Mouse (Mus musculus) kidney, adult 11 months (tissue): ENCODE results near the gene Elovl5.

Source experiments
- DNase-seq: peaks from one replicate; pipeline ENCODE4 v3.0.0; 2022

Elovl5 gene

DNA sequence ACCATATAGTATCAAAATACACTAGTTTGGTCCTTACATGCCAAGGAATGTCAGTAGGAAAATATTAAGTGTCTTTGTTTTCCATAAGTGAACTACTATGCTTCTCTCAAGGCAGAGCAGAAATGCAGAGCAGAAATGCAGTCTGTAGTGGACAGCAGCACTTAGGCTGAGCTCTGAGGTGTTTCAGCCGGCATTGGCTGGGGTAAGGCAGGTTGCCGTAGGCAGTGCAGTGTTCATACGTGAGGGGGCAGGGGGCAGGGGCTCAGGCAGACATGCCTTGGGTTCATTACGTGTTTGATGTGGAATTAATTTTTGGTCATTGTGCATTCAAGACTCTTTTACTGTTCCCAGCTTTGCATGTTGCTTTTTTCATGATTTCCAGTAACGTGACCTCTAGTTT, 12.1 kb downstream of the Elovl5 start:
- no peak for DNase-seq

DNA sequence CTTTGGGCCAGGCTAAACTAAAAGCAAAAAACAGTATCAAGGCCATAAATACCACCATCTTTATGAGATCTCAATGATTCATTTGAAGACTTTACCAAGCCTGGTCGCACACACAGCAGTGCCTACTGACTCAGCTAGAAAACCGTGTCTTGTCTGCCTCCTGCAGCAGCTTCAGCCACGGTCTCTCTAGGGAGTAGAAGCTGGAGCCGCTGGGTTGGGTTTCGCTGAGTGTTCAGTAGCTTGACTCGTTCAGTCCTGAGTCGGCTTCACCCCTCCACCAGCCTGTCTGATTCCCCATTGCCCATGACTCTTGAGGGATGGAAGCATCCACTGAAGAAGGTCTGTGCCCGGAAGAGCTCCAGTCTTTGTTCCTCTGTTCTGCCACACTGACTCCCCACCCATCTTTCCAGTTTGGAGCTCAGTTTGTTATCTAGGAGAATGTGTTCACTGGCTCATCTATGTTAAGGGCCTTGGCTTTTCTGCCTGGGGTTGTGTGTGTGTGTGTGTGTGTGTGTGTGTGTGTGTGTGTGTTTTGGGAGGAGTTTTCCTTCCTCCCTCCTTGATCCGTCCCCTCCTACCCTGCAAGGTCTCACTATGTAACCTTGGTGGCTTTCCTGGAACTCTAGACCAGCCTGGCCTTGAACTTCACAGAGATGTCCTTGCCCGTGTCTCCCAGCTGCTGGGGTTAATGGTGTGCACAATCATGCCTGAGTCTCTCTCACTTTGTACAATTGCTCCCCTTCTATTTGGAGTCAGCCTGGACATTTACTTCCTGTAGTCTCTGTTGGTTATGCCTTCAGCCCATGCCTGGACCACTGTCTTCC, 13.1 kb downstream of the Elovl5 start:
- DNase-seq: no peak

DNA sequence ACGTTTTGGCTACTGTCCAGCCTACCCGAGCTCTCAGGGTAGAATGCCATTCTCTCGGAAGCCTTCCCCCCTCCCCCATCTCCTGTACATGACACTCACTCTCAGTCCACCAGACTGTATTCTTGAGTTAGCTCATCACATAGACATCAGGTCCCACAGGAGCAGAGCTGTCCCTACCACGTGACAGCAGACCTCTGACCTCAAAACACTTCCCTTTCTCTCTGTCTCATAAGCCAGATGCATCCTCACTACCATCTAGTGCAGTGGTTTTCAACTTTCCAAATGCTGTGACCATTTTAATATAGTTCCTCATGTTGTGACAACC, 13.7 kb downstream of the Elovl5 start:
- DNase-seq: no peak

DNA sequence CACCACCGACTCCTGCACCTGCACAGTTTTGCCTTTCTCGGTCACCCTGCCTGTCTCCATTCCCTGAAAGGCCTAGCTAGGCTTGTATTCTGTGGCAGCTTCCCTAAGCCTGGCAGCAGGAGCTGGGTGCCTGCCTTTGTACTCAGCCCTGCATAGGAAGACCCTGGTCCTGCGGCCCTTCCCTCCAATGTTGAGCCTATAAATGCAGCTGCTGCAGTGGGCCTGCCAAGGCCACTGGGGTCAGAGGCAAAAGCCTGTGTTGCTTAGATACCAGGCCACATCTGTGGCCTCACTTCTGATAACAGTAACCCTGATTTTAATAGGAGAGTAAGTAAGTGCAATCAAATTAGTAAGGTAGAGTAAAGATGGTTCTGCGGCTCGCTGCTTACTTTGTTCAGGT, 14.6 kb downstream of the Elovl5 start:
- DNase-seq: no peak

DNA sequence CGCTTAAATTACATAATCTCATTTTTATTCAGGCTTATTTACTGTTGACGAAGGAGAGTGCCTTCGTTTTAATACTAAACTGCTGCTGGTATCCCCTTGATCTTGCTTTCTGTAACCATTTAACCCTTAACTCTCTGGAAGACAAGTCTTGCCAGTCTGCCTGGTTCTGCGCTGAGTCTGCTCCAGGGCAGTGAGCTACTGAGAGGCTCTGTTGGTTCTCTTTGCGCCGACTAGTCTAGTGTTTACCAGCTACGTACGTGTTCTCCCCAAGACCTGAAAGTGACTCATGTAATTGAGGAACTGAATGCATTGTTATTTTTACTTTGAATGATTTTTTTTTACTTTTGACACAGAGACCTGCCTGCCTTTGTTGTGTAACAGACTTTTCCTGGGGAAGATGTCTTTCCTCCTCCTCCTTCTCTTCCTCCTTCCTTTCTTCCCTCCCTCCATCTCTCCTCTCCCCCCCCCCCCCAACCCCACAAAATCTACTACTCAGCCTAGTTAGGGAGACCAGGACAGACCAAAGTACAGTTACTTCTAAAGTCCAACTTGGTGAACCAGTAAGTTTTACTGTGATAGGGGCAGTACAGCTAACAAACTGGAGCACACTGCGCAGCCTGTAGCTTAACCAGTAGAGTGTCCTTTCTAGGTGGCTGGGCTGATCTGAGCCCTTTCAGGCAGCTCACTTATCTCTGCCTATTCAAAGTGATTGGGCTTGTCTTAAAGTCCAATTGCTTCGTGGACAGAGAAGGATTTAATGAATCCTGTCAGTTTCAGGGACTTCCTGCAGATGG, 18.9 kb downstream of the Elovl5 start:
- DNase-seq: peak; percentile 78

DNA sequence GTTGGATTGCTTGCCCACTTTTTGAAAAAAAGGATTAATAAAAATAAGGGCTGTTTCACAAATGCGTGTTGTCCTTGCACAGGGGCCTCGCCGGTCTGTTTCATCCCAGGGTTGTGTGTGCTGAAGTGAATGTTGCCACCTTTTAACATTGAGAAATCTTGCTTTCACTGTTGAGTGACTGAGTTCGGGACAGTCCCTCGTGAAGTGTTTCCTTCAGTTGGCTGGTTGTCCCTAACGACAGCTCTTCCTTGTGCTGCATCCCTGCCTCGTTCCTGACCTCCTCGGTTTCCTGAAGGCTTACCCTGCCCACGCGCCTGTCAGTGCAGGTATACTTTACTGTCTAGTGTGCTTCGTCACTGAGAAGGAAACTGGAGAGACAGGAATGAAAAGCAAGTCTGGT, 20.7 kb downstream of the Elovl5 start:
- no peak for DNase-seq

DNA sequence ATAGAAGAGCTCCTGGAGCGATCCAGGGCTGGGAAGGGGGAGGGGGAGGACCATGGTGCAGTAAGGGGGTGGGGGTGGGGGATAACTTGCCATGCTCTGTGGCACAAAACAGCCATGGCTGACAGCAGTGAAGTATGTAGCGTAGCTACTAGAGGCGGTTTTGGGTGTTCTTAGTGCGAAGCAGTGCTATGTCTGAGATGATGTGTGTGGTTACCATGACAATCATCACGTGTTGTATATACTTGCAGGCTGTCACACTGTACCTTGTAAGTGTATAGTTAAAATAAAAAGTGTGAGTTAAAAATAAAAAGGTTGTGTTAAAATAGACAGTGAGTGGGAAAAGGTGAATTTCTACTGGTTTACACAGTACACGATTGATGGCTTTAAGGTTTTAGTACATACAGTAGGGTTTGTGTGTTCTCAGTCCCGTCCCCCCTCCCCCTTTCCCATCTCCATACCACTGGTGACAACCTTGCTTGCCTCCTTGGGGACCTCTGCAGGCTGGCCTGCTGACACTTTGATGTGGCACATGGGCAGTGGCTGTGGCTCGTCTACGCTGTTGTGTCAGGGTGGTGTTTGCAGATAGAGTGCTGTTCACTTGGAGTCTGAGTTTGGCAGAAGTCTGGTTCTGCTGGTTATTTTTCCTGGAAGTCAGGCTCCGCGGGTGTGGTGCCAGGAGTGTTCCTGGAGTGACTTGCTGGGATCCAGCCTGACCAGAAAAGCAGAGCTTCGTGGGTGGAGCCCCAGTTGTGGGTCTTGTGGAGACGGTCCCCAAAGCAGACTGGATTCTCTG, 21.8 kb downstream of the Elovl5 start:
- DNase-seq: peak; percentile 42

DNA sequence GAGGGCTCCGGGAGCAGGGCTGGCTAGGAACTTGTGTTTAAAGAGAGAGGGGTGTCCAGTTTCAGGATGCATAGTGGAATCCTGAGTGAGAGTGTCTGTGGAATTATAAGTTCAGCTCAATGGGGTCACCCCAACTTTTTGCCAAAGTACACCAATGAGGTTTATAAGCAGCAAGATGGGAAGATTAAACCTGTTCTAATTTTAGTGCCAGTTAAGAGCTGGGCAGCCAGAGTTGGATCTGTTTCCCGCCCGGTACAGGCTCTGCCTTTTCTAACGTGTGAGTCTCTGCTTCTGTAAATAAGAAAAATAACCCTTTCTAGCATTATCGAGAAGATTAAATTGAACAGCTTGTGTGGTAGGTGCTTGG, 22.4 kb downstream of the Elovl5 start:
- no peak for DNase-seq

DNA sequence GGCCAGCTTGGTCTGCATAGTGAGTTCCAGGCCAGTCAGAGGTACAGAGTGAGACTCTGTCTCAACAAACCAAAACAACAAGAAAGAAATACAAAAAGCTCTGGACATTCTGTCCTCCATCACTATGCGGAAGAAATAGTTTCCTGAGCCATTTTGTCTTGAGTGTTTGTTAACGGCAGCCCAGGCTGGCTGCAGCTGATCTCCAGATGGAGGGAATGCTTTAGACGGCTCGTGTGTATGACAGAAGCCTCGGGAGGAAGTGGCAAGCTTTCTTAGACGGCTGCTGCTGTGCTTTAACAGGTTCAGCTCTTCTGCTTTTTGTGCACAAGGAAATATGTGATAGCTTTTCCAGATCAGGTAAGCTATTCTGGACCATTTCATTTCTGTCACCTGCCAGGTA, 23.9 kb downstream of the Elovl5 start:
- no peak for DNase-seq

DNA sequence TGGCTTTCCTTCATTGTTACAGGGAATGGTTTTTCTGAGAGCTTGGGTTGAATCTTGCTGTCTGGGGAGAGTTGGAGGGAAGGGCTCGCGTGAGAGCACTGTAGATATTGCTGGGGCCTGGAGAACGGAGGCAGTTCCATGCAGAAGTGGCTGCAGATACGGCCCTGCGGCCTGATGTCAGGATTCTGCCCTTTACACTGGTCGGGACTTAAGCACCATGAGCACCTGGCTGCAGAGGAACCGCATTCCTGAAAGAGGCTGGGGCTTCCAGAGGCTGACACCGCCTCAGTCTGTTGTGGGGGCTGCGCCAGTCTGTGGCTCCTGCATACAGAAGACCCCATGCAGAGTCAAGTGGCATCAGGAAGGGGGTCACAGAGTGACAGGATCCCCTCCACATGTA, 24.7 kb downstream of the Elovl5 start:
- DNase-seq: no peak

DNA sequence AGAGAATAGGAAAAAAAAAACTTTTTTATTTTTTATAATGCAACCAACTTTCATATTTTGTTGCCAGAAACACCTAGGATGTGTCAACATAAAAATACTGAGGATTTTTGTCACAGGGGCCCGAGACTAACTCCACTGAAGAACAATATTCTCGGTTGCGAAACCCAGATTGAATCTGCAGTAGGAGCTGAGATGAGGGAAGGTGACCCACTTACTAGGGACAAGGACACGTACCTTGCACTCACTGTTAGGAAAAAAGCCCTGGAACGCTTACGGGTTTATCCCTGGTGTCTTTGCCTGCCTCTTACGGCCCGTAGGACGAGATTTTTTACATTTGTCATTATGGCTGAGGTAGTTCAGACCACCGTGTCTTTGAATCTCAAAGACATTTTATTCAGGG, 25.2 kb downstream of the Elovl5 start:
- no peak for DNase-seq

DNA sequence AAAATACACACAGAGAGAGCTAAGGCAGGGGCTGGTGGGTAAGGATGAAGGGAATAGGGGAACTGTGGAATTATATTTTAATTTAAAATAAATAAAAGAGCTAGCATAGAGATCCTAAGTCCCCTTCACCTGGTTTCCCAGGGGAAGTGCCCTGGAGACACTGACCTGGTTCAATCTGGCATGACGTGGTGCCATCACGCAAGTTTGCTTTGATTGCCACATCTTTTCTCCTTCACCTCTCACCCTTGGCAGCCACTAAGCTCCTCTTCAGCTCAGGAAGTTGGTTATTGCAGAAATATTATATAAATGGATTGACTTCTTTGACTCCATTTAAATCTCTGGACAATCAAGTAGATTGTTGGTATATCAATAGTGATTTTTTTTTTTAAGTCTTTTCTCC, 26.2 kb downstream of the Elovl5 start:
- no peak for DNase-seq

DNA sequence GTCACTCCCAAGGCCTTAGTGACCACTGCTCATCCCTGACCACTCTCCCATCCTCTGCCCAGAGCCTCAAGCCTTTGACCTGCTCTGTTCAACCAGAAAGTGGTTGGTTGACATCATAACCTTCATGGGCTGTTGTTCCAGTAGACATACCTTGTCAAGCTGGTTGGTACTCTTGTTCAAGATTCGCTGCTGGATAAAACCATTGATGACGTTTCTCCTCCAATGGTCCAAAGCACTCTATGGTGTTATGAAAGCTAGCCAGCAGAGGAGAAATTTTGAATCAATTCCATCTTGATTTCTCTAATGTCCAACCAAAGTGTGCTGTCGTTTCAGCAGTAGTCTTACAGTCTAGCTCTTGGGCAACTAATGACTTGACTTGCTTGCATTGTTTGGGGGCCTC, 27.0 kb downstream of the Elovl5 start:
- DNase-seq: no peak

DNA sequence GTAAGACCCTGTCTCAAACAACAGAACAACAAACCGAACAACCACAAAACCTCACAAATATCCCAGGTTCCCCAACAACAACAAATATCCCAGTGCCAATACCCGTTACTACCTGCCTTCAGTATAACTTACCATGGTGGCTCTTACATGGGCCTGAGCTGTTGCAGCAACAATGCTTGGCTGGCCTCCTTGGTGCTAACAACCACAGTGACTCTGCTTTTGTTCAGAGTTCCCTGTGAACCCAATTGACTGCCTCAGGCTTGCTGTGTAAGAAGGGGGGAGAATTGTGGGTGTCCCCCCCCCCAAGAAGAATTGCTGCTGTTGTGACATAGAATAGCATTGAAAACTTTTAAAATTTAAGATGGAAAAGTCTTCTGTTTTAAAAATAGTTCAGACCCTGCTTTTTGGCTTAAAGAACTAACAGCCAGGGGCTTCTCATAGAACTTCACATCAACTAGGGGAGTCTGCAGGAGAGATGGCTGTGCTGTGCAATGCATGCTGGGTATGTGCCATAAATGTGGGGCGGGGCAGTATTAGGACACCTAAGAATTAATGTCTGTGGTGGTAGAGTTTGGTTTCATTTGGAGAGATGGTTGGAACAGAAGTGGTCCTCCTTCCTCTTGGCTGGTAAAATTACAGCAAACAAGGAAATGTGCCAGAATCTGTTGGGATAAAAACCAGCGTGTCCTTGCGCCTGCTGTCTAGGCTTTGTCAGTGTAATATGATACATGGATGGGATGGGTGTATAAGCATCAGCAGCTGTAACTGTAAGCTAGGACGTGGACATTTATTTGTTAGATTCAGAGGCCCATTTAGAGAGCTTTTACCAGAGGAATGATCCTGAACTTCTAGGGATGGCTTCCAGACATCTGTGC, 28.9 kb downstream of the Elovl5 start:
- no peak for DNase-seq

DNA sequence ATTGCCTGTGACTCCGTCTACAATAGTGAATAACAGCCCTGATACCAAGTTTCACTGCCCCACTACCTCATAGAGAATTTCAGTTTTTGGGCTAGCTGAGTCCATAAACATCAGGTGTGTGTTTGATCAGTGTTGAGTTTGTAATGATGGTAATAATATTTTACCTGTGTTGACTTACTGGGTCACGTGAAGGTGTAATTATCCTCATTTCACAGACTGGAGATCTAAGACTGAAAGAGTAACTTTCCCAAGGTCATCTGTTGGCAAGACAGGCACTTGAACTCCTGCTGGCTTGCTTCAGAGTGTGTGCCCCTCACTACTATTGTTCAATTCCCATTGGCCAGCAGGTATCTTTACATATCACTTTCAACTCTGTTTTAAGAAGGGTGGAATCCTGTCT, 31.1 kb downstream of the Elovl5 start:
- DNase-seq: no peak

DNA sequence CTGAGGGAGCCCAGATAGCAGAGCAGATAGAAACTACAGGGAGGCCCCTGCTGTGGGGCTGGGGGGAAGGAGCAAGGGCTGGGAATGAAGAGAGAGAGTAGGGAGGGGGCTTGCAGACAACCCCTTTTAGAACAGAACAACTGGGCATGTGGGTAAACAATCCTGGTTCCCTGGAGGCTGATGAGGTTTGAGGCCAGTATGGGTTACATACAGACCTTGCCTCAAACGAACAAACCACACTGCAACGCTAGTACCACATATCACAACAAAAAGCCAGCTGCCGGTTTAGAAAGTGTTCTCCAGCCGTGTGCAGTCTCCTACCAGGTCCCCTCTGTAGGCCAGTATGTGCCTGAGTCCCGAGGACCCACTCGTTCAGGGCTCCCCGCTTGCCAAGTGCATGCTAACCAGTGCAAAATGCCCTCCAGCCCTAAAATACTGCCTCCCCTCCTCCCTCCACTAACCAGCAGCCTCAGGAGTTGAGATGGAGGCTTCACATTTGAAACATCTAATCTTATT, 32.6 kb downstream of the Elovl5 start:
- no peak for DNase-seq

DNA sequence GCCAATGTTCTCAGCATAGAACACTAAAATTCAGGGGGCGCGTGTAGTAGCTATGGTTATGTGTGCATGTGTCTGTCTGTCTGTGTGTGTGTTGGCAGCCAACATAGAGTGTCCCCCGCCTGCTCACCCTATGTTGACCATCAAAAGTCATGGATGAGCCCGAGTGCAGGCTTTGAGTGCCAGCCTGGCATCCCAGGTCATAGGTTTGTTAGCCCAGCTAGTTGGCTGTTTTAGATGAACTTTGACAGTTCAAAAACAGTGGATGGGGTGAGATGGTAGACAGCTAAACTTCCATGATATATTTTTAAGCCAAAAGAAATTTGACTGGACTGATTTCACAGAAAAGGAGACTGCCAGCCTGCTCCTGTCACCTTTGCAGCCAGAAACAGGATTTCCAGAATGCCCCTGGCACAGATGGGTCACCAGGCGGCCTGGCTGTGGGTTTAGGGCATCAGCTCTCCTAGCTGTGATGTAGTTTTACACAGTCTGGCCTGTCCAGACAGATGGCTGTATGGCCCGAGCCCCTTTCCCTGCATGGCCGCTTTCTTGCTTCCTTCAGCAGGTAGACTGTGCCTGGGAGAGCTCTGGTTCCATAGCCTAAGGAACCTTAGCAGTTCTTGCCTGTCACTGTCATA, 33.8 kb downstream of the Elovl5 start:
- DNase-seq: no peak

DNA sequence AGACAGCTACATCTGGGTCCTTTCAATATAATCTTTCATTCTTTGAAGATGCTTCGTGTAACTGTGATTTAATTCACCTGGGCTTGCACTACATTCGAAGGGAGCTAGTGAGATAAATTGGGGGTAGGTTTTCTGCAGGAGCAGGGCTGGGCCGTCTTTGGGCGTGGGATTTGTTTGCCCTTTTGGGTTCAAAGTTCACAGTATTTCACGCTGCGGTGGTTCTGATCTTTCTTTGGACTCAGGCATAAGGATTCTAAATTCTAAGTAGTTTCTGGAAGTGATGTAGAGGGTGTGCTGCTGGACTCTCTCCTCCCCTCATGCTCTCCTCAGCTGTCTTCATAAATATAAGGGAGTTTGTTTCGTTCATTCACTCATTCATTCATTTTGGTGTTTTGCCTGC, 34.8 kb downstream of the Elovl5 start:
- DNase-seq: peak; percentile 42

DNA sequence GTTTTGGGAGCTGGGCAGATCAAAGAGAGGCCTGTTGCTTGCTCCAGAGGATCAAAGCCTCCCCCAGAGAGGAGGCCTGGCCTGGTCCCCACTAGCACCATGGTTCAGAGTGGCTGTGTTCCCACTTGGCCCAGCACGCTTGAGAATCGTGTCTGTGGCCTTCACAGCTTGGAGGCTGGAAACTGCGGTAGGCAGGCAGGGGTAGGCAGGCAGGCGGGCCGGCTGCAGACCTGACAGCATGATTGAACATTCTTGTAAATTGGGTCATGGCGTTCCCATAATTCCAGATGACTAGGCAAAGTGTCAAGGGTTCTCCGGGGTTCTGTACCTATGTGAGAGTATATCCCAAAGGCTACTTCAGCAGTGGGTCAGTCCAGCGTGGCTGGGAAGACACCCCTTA, 35.9 kb downstream of the Elovl5 start:
- no peak for DNase-seq

DNA sequence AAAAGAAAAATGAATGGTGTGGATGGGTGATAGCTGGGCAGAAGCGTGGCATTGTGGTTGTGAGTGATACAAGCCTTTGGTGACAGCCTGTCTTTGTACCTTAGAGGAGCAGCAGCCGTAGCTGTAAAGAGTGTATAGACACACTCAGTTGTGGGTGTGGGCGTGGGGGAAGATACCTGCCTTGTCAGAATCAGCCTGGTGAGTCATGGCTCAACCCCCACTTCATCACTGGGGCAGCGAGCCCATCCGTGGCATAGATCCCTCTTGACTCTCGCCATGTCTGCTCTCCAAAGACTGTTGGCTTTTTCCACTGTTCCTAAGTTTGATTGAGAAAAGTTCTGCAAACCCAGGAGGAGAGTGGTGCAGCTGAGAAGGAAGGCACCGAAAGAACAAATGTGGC, 37.3 kb downstream of the Elovl5 start:
- no peak for DNase-seq

DNA sequence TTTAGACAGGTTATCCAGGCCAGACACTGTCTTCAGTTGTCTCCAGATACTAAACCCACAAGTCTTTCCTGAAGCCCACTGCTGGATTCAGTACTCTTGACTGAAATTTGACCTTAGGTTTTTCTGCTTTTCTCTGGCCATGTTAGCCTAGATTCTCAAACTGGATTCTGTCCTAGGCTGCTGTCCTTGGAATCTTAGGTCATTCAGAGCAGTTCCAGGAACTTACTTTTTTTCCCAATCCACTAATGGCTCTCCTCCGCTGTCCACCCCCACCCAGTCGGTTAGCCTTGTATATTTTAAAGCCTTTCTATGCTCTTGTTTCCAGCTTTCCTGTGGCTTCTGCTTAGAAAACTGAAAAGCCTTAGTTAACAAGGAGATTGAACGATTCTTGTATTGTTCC, 37.8 kb downstream of the Elovl5 start:
- DNase-seq: no peak

DNA sequence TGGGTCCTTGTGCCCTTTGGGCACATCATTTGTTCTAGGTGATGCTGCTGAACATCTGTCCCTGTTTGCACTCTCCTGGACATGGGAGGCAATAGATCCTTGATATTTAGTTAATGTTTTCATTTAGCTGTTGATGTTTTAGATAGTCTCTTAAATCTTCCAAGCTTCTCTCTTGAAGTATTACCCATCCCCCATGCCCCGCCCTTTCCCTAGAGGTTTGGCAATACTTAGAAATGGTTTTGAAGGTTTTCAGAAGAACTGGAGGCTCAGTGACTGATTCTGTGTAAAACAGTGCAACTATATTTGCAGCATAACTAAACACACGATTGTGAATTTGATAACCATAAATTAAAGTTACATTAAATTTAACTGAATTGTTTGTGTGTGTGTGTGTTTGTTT, 38.3 kb downstream of the Elovl5 start:
- no peak for DNase-seq
